Mouse (Mus musculus): ENCODE measurements around the gene Cldn10.
"Not testable (repeated sequence)": the region's sequence is repeated elsewhere in the genome, so short reads cannot be mapped to it uniquely, and the experiment has no call there.

Cldn10 gene

GRCm38 (mm10) chr14:118782241-118782640 lies 5.5 kb upstream of the Cldn10 start:
- DNase-seq (ENCODE audit: low read depth) = peak; percentile 81

GRCm38 (mm10) chr14:118783326-118783935 lies 4.3 kb upstream of the Cldn10 start:
- DNase-seq (ENCODE audit: low read depth) = no peak

GRCm38 (mm10) chr14:118790217-118790616 lies 2.5 kb downstream of the Cldn10 start:
- DNase-seq (ENCODE audit: low read depth) = no peak

DNA sequence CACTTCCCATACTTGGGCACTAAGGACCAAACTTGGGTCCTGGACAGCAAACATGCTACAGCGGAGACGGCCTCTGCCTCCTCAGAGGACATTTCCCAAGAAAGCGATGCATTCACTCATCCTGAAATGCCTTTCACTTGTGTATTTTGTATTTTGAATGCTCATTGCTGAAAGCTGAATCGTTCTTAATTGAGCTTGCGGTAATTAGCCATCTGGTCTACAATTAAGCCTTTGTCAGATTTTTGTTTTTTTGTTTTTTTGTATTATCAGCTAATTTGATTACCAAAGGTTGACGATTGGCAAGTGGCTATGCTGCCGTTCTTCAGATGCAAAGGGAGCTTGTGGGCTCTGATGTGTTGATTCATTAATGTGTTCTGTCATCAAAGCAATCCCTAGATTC lies 5.2 kb downstream of the Cldn10 start:
- no peak for DNase-seq (ENCODE audit: low read depth)

- DNase-seq (ENCODE audit: low read depth) = no peak
Observed at GRCm38 (mm10) chr14:118793416-118793815, 5.7 kb downstream of the Cldn10 start.

GRCm38 (mm10) chr14:118794196-118794595 lies 6.5 kb downstream of the Cldn10 start:
- no peak for DNase-seq (ENCODE audit: low read depth)

- DNase-seq (ENCODE audit: low read depth) = peak; percentile 47
Observed at GRCm38 (mm10) chr14:118794893-118795292, 7.2 kb downstream of the Cldn10 start.

DNA sequence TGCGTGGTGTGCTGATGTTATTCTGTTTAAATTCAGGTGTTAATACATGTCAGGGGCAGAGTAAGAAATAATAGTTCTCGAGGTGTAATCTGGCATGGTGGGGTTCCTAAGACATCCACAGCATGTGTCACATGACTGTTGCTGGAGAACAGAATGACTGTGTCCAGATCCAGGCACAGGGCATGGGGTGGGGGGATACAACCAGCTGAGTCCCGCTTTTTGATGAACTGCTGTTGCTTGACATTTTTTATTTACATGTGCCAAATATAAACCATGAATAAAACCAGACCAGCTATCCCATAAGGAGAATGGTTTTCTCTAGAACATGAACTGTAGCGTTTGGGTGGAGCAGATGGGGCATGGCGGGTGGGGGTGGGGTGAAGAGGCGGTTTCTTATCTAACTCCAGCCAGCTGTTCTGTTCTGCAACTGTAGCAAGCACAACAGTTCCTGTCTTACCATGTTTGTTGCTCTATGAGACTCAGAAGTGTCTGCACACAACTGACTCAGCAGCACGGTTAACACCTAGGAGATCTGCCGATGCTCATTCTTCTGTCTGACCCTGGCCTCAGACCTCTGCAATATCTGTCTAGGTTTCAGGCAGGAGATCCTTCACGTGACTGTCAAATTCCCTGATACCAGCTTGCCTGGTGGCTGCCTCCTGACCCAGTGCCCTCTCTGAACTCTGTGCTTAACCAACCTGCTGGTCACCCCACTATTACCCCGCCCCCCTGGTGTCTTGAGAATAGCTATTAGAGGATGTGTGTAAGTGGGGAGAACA lies 8.4 kb downstream of the Cldn10 start:
- peak; percentile 97 for DNase-seq (ENCODE audit: low read depth)

DNA sequence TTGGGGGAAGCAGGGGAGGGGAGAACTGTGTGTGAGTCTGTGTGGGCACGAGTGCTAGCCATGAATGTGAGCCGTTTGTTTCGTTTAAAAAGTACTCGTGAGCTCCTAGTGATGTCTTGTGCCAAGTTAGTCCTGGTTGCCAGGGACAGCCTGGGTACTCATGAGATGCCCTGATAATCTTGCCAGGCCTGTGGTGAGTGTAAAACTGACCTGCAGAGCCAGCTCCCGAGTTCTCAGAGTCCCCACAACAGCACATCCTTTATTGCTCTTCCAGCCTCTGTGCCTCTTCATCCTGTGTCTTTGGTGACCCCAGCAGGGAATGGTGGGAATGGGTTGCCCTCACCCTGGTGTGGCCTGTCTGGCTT lies 9.0 kb downstream of the Cldn10 start:
- no peak for DNase-seq (ENCODE audit: low read depth)

GRCm38 (mm10) chr14:118797270-118797669 lies 9.6 kb downstream of the Cldn10 start:
- no peak for DNase-seq (ENCODE audit: low read depth)

- no peak for DNase-seq (ENCODE audit: low read depth)
Observed at GRCm38 (mm10) chr14:118799918-118800317, 12.2 kb downstream of the Cldn10 start.

DNA sequence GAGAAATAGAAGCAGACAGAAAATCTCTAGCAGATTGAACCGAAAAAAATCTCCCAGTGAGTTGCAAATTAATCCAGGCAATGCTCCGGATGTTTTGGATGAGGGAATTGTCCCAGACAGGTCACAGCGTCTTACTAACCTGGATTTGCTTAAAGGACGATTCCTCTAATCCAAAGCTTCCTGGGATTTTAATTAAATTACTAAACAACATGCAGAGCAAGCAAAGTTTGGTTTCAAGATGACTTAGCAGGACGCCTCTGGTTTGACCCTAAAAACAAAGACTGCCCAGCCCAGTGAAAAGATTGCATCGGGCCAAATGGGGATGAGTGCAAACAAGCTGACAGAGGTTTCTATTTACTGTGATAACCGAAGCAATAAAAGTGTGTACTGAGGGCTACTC lies 16.2 kb downstream of the Cldn10 start:
- DNase-seq (ENCODE audit: low read depth) = no peak

DNA sequence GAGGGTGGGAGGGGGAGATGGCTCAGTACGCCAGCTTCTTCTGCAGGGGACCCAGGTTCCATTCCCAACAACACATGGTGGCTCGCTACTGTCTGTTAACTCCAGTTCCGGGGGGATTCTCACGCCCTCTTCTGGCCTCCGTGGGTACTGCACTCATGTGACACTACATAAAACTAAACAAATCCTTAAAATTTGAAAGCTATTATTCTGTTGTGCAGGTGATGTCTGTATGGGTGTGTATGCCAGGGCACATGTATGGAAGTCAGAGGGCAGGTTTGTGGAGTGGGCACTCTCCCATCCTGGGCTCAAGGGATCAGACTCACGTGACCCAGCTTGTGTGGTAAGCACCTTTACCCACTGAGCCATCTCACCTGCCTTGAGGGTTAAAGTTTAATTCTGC lies 16.6 kb downstream of the Cldn10 start:
- DNase-seq (ENCODE audit: low read depth) = peak; percentile 51

DNA sequence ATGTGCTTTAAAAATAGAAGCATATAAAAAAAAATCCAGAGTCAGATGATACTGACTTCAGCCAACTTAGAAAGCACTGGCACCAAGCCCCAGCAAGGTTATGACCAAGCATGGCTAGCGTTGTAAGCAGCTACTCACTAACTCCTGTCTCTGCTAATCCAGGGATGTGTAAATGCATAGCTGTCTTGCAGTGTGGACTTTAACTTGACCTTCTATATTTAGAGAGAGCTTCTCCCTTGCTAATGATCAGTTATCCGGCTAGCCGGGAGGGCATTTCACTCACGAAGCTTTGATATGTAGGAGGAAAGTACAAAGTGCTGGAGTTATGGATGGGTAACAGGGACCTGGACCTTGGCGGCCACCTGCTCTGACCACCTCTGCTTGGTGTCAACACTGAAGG lies 19.9 kb downstream of the Cldn10 start:
- DNase-seq (ENCODE audit: low read depth) = no peak

GRCm38 (mm10) chr14:118808183-118808582 lies 20.5 kb downstream of the Cldn10 start:
- DNase-seq (ENCODE audit: low read depth) = not testable (repeated sequence)

DNA sequence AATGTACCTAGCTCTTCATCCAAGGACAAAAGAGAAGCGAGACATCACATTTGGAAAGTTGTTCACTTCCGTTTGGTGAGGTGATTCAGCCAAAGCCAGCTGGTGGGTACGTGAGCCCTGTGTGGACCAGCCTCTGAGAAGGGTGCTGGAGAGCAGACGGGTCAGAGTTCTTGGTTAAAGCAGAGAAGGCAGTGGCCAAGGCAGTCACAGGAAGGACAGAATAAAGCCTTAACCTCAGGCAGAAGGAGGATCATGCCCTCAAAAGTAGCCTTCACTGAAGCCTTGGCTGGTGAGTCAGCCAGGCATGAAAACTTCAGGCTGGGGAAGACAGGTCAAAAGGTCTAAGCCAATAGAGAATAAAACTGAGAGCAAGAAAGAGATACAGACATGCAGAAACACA lies 22.0 kb downstream of the Cldn10 start:
- peak; percentile 55 for DNase-seq (ENCODE audit: low read depth)

GRCm38 (mm10) chr14:118811256-118811655 lies 23.5 kb downstream of the Cldn10 start:
- not testable (repeated sequence) for DNase-seq (ENCODE audit: low read depth)

DNA sequence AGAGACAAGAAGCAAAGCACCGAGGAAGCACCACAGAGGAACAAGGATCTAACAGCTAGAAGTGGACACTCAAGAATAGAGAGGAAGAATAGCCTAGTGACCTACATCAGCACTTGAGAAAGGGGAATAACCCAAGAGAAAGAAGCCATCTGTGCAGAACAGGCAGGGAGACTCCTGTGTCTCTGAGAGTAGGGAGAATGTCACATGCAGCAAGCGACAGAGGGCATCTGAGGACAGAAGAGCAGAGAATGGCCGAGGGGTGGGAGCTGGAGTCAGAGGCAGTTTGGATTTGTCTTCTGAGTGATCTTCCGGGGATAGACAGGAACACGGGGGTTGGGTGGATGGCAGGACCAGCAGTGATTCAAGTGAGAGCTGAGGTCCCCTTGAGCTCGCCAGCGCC lies 25.4 kb downstream of the Cldn10 start:
- DNase-seq (ENCODE audit: low read depth) = no peak

- DNase-seq (ENCODE audit: low read depth) = peak; percentile 84
Observed at GRCm38 (mm10) chr14:118816503-118816902, 28.8 kb downstream of the Cldn10 start.

DNA sequence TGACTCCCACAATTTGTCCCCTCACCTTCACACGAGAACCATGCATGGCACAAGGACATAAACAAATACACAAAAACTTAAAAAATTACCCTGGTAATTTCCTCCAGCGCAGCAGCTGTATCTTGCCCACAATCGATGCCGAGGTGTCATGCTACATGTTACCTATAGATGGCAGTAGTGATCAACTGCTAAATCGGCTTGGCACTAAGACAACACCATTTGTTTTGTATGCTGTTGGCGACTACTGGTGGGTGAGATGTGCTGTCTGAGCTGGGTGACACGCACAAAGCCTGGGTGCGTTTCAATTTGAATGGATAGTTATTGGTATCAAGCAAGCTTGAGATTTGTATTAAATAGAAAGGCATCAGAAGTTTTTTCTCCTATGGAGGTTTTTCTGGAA lies 32.4 kb downstream of the Cldn10 start:
- peak; percentile 79 for DNase-seq (ENCODE audit: low read depth)

DNA sequence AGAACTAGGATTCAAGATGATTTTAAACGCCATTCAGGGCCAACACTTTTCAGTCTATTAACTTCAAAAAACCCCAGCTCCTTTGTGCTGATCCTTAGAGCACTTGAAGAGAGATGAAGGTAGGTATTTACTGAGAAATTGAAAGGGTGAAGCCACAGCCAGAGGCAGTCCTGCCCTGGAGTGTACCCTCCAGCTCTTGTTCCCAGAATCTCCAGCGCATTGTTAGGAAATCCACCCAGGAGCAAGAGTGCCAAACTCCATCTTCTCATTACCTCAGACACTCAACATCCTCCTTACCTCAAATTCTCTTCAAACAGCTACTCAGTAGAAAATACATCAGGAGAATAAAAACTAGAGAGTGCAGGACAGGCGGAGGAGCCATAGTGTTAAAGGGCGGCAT lies 35.1 kb downstream of the Cldn10 start:
- DNase-seq (ENCODE audit: low read depth) = no peak

- DNase-seq (ENCODE audit: low read depth) = peak; percentile 87
Observed at GRCm38 (mm10) chr14:118823313-118823712, 35.6 kb downstream of the Cldn10 start.

- DNase-seq (ENCODE audit: low read depth) = no peak
Observed at GRCm38 (mm10) chr14:118826346-118826745, 38.6 kb downstream of the Cldn10 start.
